Mouse (Mus musculus) lung, postnatal 0 days (tissue): ENCODE measurements at regions not wholly inside any gene's neighbourhood (a gene's known extent, or its start where the extent isn't known, plus 50 kb on each side); places are given as distances from the start of the nearest gene placed in this dataset.

Experiments used
- CTCF ChIP-seq: IDR thresholded peaks from 2 replicates; pipeline ENCODE4 v1.5.1; 2016; ENCODE audit warnings: antibody characterized with exemption, mild to moderate bottlenecking
- EP300 ChIP-seq: IDR thresholded peaks from 2 replicates; pipeline ENCODE4 v1.6.1; 2016; ENCODE audit warnings: antibody characterized with exemption, mild to moderate bottlenecking, control low read depth

GRCm38 (mm10) chr14:24793375-24794285 lies 306.7 kb downstream of the Rps24 start:
- TF ChIP-seq CTCF (no peak), EP300 (peak; percentile 46; the same call in 1 of the 2 replicates)
